Mouse (Mus musculus): ENCODE results near the gene Pifo. TPM values are rescaled to one million over a fixed set of nuclear protein-coding genes. Genes with fewer than 3 reads are reported as not detected.
A peak's percentile ranks its signal among the peaks of the same experiment; 100 is the strongest.

Gene Pifo
- total and polyA plus RNA-seq, 2 experiments from 2014 or later = not detected

DNA sequence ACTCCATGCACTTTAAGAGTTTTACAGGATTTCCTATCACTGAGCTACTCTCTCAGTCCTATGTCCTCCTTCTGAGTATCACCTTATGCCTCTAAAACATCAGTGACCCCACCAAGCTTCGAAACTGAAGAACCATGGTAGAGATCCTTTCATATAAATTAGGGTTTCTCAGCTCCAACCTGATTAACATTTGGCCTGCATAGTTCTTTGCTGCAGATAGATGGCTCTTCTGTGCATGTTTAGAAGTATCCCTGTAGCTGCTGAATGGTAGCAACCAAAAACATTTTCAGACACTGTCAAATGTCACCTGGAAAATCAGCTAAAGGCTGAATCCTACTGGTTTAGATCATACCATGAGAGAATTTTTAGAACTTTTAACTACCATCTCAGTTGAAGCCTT, 57.2 kb downstream of the Pifo start:
- Histone ChIP-seq H3K27ac (ENCODE audit: low read depth) (no peak overlapping the region), H3K9ac (replicated peaks; ENCODE audit: low read depth, low read length) (no peak overlapping the region)

DNA sequence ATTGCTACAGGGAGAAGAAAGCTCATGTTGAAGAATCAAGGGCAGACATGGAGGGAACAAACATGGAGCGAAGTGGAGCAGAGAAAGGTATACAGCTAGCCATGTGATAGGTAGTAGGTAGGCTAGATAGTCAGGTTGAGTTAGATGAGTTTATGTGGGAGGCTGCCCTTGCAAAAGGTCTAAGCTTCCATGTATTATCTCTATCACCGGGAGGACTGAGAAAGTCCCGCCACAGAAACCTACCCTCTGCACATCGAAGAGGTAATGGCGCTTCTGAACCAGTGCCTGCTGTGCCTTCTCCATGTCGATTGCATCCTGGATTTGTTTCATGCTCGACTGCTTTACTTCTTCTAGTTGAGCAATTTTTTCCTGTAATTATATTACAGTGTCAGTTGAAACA, 63.1 kb downstream of the Pifo start:
- Histone ChIP-seq H3K4me3 (ENCODE audit: low read depth, low read length) (no peak overlapping the region), H3K27me3 (ENCODE audit: control insufficient read depth, insufficient read depth, low read length) (no peaks in the 10 kb centered on the region), H3K36me3 (replicated peaks; ENCODE audit: control insufficient read depth, insufficient read depth, low read length) (peaks cover 75% of the 10 kb centered on the region), H3K9ac (replicated peaks; ENCODE audit: low read depth, low read length) (no peak overlapping the region), H3K4me2 (ENCODE audit: low read depth, low read length) (no peak overlapping the region), H3K4me1 (ENCODE audit: control insufficient read depth, insufficient read depth) (peaks cover 6% of the 10 kb centered on the region; the same call in 1 of the 2 replicates), H3K27ac (ENCODE audit: low read depth) (no peak overlapping the region), H3K9me3 (replicated peaks; ENCODE audit: control insufficient read depth, low read length) (no peaks in the 10 kb centered on the region)
- ATAC-seq (ENCODE audit: insufficient read depth, low read depth) (no peak), DNase-seq (ENCODE audit: low spot score) (no peak)
- WGBS = 92% methylated on average over 7 of the region's 7 CpGs
- TF ChIP-seq CTCF (IDR thresholded peaks at IDR 0.05; ENCODE audit: low read depth) = no peak

More for the DNA sequence above, 57.2 kb downstream of the Pifo start:
- Histone ChIP-seq H3K4me2 (ENCODE audit: low read depth, low read length) (peak overlapping the region; percentile 71), H3K4me3 (ENCODE audit: low read depth, low read length) (peak overlapping the region; percentile 77), H3K4me1 (ENCODE audit: control insufficient read depth, insufficient read depth) (peaks cover 33% of the 10 kb centered on the region), H3K27me3 (ENCODE audit: control insufficient read depth, insufficient read depth, low read length) (no peaks in the 10 kb centered on the region), H3K36me3 (replicated peaks; ENCODE audit: control insufficient read depth, insufficient read depth, low read length) (peaks cover 38% of the 10 kb centered on the region), H3K9me3 (replicated peaks; ENCODE audit: control insufficient read depth, low read length) (no peaks in the 10 kb centered on the region)
- no peak for ATAC-seq (ENCODE audit: insufficient read depth, low read depth)
- no peak for DNase-seq (ENCODE audit: low spot score)
- TF ChIP-seq CTCF (IDR thresholded peaks at IDR 0.05; ENCODE audit: low read depth) (peak; percentile 31; the same call in 1 of the 2 replicates), EP300 (IDR thresholded peaks at IDR 0.05; ENCODE audit: low read depth) (no peak)
- WGBS = 94% methylated on average over 1 of the region's 1 CpGs

Other genes starting within 250 kb of the Pifo start
- 17.8 and 33.3 TPM in 2 replicates for gene Rap1a, start 213.3 kb downstream of the Pifo start, total RNA-seq (2014; rRNA removed; ENCODE audit: low replicate concordance)
- 91.0 and 92.3 TPM in 2 replicates for gene Rap1a, start 213.3 kb downstream of the Pifo start, polyA plus RNA-seq (2015; fragmentation: Nextera tagmentation; extraction: Ambion mirVana)
- gene Adora3, start 143.8 kb downstream of the Pifo start, total RNA-seq (2014; rRNA removed; ENCODE audit: low replicate concordance) = not detected in 2 replicates
- gene Adora3, start 143.8 kb downstream of the Pifo start, polyA plus RNA-seq (2015; fragmentation: Nextera tagmentation; extraction: Ambion mirVana) = 0.14 and 0.21 TPM in 2 replicates
- gene Tmigd3, start 143.7 kb downstream of the Pifo start, total RNA-seq (2014; rRNA removed; ENCODE audit: low replicate concordance) = not detected in 2 replicates
- gene Tmigd3, start 143.7 kb downstream of the Pifo start, polyA plus RNA-seq (2015; fragmentation: Nextera tagmentation; extraction: Ambion mirVana) = 0.33 and 0.44 TPM in 2 replicates
- 0.04 TPM in 1 of 2 replicates, not detected in the other for gene I830077J02Rik, start 82.0 kb downstream of the Pifo start, total RNA-seq (2014; rRNA removed; ENCODE audit: low replicate concordance)
- 0.82 and 0.88 TPM in 2 replicates for gene I830077J02Rik, start 82.0 kb downstream of the Pifo start, polyA plus RNA-seq (2015; fragmentation: Nextera tagmentation; extraction: Ambion mirVana)
- 54.8 and 63.0 TPM in 2 replicates for gene Wdr77, start 55.3 kb downstream of the Pifo start, total RNA-seq (2014; rRNA removed; ENCODE audit: low replicate concordance)
- 57.5 and 63.1 TPM in 2 replicates for gene Wdr77, start 55.3 kb downstream of the Pifo start, polyA plus RNA-seq (2015; fragmentation: Nextera tagmentation; extraction: Ambion mirVana)
- 751 and 784 TPM in 2 replicates for gene Atp5f1, start 54.5 kb downstream of the Pifo start, total RNA-seq (2014; rRNA removed; ENCODE audit: low replicate concordance)
- gene Atp5f1, start 54.5 kb downstream of the Pifo start, polyA plus RNA-seq (2015; fragmentation: Nextera tagmentation; extraction: Ambion mirVana) = 1,577 and 1,647 TPM in 2 replicates
- gene Ovgp1, start 40.9 kb downstream of the Pifo start, total RNA-seq (2014; rRNA removed; ENCODE audit: low replicate concordance) = 0.57 and 0.70 TPM in 2 replicates
- 0.53 and 0.58 TPM in 2 replicates for gene Ovgp1, start 40.9 kb downstream of the Pifo start, polyA plus RNA-seq (2015; fragmentation: Nextera tagmentation; extraction: Ambion mirVana)
- gene Chil5, start 18.2 kb upstream of the Pifo start, total RNA-seq (2014; rRNA removed; ENCODE audit: low replicate concordance) = not detected in 2 replicates
- 0.15 TPM in 1 of 2 replicates, not detected in the other for gene Chil5, start 18.2 kb upstream of the Pifo start, polyA plus RNA-seq (2015; fragmentation: Nextera tagmentation; extraction: Ambion mirVana)
- gene Chia1, start 98.6 kb upstream of the Pifo start, total RNA-seq (2014; rRNA removed; ENCODE audit: low replicate concordance) = not detected in 2 replicates
- 0.11 TPM in 1 of 2 replicates, not detected in the other for gene Chia1, start 98.6 kb upstream of the Pifo start, polyA plus RNA-seq (2015; fragmentation: Nextera tagmentation; extraction: Ambion mirVana)
- 0.31 and 1.9 TPM in 2 replicates for gene Chil3, start 152.9 kb upstream of the Pifo start, total RNA-seq (2014; rRNA removed; ENCODE audit: low replicate concordance)
- 0.51 TPM in 2 replicates for gene Chil3, start 152.9 kb upstream of the Pifo start, polyA plus RNA-seq (2015; fragmentation: Nextera tagmentation; extraction: Ambion mirVana)
- gene Chil4, start 204.9 kb upstream of the Pifo start, total RNA-seq (2014; rRNA removed; ENCODE audit: low replicate concordance) = 0.19 TPM in 1 of 2 replicates, not detected in the other
- gene Chil4, start 204.9 kb upstream of the Pifo start, polyA plus RNA-seq (2015; fragmentation: Nextera tagmentation; extraction: Ambion mirVana) = not detected in 2 replicates

All from heart, postnatal 0 days (tissue).